Mouse (Mus musculus) large intestine, adult 2 months (tissue): ENCODE results near the gene Tpbgl. TPM values are rescaled to one million over a fixed set of nuclear protein-coding genes. Genes with fewer than 3 reads are reported as not detected.

Experiments used
- DNase-seq: peaks from one replicate; pipeline ENCODE4 v3.0.0-alpha.2; 2012; ENCODE audit warnings: low read depth, low spot score
- WGBS: fragments of 180-500 bp; shearing (Covaris S2); methylation state at CpG from one replicate; pipeline ENCODE4 v1.1.7; 2018; 5-methylcytosine and 5-hydroxymethylcytosine counted together
- polyA plus RNA-seq: library from polyadenylated mRNA; depleted of rRNA; stranded (reverse); fragments of >200 nt; gene quantifications from 2 replicates; pipeline ENCODE4 v1.2.3, GENCODE M21; 2012; rRNA removed

Gene Tpbgl
- polyA plus RNA-seq, 1 experiment: 2.2 TPM

- no peak for DNase-seq
- WGBS: 77% methylated on average over 8 of the region's 8 CpGs
These were observed 40.9 kb downstream of the Tpbgl start for GRCm38 (mm10) chr7:99585976-99586375.

GRCm38 (mm10) chr7:99583625-99584024 lies 43.3 kb downstream of the Tpbgl start:
- DNase-seq: no peak
- 87% methylated on average over 5 of the region's 5 CpGs for WGBS

- 84% methylated on average over 4 of the region's 4 CpGs for WGBS
- DNase-seq: no peak
These were observed 44.0 kb downstream of the Tpbgl start for GRCm38 (mm10) chr7:99582867-99583266.

- DNase-seq: no peak
- 82% methylated on average over 7 of the region's 7 CpGs for WGBS
These were observed 44.6 kb downstream of the Tpbgl start for GRCm38 (mm10) chr7:99582306-99582705.

- no peak for DNase-seq
These were observed 46.7 kb downstream of the Tpbgl start for GRCm38 (mm10) chr7:99580247-99580646.

GRCm38 (mm10) chr7:99579491-99580190 lies 47.3 kb downstream of the Tpbgl start:
- WGBS: 68% methylated on average over 16 of the region's 16 CpGs
- no peak for DNase-seq

More at GRCm38 (mm10) chr7:99580247-99580646, 46.7 kb downstream of the Tpbgl start:
- WGBS: 70% methylated on average over 6 of the region's 6 CpGs

GRCm38 (mm10) chr7:99578246-99578645 lies 48.7 kb downstream of the Tpbgl start:
- WGBS: 85% methylated on average over 3 of the region's 3 CpGs
- DNase-seq: no peak

Other genes with a start within 250 kb of the Tpbgl start
- gene Gdpd5, start 245.7 kb downstream of the Tpbgl start, polyA plus RNA-seq: 14.3 and 18.3 TPM in 2 replicates
- 0.11 and 0.14 TPM in 2 replicates for gene Klhl35, start 161.1 kb downstream of the Tpbgl start, polyA plus RNA-seq
- gene Rps3, start 143.4 kb downstream of the Tpbgl start, polyA plus RNA-seq: 386 and 397 TPM in 2 replicates
- 59.2 and 113 TPM in 2 replicates for gene Arrb1, start 91.6 kb downstream of the Tpbgl start, polyA plus RNA-seq
- 25.2 and 43.8 TPM in 2 replicates for gene Slco2b1, start 84.2 kb upstream of the Tpbgl start, polyA plus RNA-seq
- not detected in 2 replicates for gene Olfr520, start 103.2 kb upstream of the Tpbgl start, polyA plus RNA-seq
- not detected in 2 replicates for gene Olfr521, start 136.4 kb upstream of the Tpbgl start, polyA plus RNA-seq
- 1.1 and 2.2 TPM in 2 replicates for gene Neu3, start 201.3 kb upstream of the Tpbgl start, polyA plus RNA-seq
- 0.05 and 0.21 TPM in 2 replicates for gene Xrra1, start 232.0 kb upstream of the Tpbgl start, polyA plus RNA-seq
- gene Spcs2, start 236.4 kb upstream of the Tpbgl start, polyA plus RNA-seq: 49.4 and 60.5 TPM in 2 replicates